29 mouse cellular contexts compared by ENCODE assay signal in the genomic region with DNA sequence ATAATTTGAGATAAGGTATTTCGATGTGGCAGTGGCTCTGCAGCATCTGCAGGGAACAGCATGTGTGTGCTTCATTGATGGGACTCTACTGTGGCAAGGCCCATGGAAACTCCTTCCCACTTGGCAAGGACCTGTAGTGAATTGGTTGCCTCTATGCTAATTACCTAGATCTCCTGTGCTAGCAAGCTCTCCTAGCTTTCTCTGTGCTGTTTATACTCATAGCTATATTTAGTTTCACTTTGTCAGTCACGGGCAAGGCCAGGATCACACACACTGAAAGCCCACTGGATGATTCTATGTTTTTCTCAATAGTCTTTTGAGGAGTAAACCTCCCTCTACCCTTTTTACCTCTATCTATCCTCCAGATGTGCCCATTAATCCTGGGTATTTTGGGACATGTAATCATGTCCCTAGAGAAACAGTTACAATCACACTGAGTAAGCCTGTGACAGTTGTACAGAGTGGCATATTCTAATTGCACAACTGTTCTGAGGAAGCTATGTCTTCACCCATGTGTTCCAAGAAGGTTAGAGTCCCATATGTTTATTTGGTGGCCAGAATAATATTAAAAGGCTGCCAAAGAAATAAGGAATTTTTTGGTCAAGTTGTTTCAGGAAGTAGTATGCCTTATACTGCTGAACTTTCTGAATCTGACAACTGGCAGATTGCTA. TPM values are rescaled to one million over a fixed set of nuclear protein-coding genes. Genes with fewer than 3 reads are reported as not detected.
A peak's percentile ranks its signal among the peaks of the same experiment; 100 is the strongest.
DNase-seq lines count a peak whose midpoint lies in the region; ATAC-seq and TF ChIP-seq lines count a peak whose summit lies in the region.
"Had no signal": no experiment of that assay in that cellular context is flagged by ENCODE, and none has a peak within 500 bp of the region (broad histone marks: within the 10 kb centered on the region; RNA-seq: fewer than 3 reads in every experiment).

No protein-coding gene starts in this region.

- no peak for ATAC-seq in heart, postnatal 0 days (ENCODE audit: insufficient read depth, low read depth)
- ATAC-seq in hematopoietic stem cell, adult 5-6 weeks (replicated peaks in 1 of 2; ENCODE audit: insufficient read depth in 1 of 2, low FRiP score in 2 of 2, low TSS enrichment in 1 of 2, low read depth in 1 of 2, poor library complexity in 2 of 2, severe bottlenecking in 2 of 2), result peak; percentile 71 to 89; a peak in 3 of 4 replicates
- ATAC-seq in forebrain, embryonic 11.5 days (replicated peaks; ENCODE audit: low FRiP score), result no peak
- ATAC-seq: forebrain, embryonic 15.5 days; lung, postnatal 0 days; midbrain, embryonic 16.5 days; Patski had no signal

- H3K4me1 ChIP-seq in heart, postnatal 0 days (ENCODE audit: control insufficient read depth, insufficient read depth), result no peaks in the 10 kb centered on the region
- H3K4me1 ChIP-seq in forebrain, embryonic 11.5 days (replicated peaks; ENCODE audit: control insufficient read depth, insufficient read depth, low read length), result no peaks in the 10 kb centered on the region
- H3K4me1 ChIP-seq: embryonic facial prominence, embryonic 15.5 days; forebrain, embryonic 15.5 days; heart, embryonic 12.5 days; hindbrain, embryonic 15.5 days; midbrain, embryonic 10.5 days had no signal

- no peak overlapping the region for H3ac ChIP-seq in myocyte (ENCODE audit: control insufficient read depth, insufficient read length)

- no peak overlapping the region for H3K4me3 ChIP-seq in heart, postnatal 0 days (ENCODE audit: low read depth, low read length)
- no peak overlapping the region for H3K4me3 ChIP-seq in myocyte
- H3K4me3 ChIP-seq in forebrain, embryonic 11.5 days (ENCODE audit: low read depth, low read length), result no peak overlapping the region
- H3K4me3 ChIP-seq: embryonic facial prominence, embryonic 15.5 days; forebrain, embryonic 15.5 days; heart, embryonic 12.5 days; hindbrain, embryonic 15.5 days; layer of hippocampus, adult 2 months; midbrain, embryonic 10.5 days had no signal

- H3K4me2 ChIP-seq in heart, postnatal 0 days (ENCODE audit: low read depth, low read length), result peak overlapping the region; percentile 15; the same call in 1 of the 2 replicates
- H3K4me2 ChIP-seq in myocyte (ENCODE audit: low read depth), result peak overlapping the region; percentile 67
- no peak overlapping the region for H3K4me2 ChIP-seq in forebrain, embryonic 11.5 days (ENCODE audit: low read depth, low read length, severe bottlenecking)
- H3K4me2 ChIP-seq: embryonic facial prominence, embryonic 15.5 days; forebrain, embryonic 15.5 days; heart, embryonic 12.5 days; hindbrain, embryonic 15.5 days; liver, embryonic 11.5 days had no signal

- no peak for TF ChIP-seq CTCF in heart, postnatal 0 days (IDR thresholded peaks at IDR 0.05; ENCODE audit: low read depth)

- no peak for TF ChIP-seq EP300 in heart, postnatal 0 days (IDR thresholded peaks at IDR 0.05; ENCODE audit: low read depth)

- no peak for TF ChIP-seq POLR2A in myocyte (IDR thresholded peaks at IDR 0.05; ENCODE audit: insufficient read length, low read depth)

- H3K9me3 ChIP-seq in heart, postnatal 0 days (replicated peaks; ENCODE audit: control insufficient read depth, low read length), result no peaks in the 10 kb centered on the region
- no peaks in the 10 kb centered on the region for H3K9me3 ChIP-seq in forebrain, embryonic 11.5 days (ENCODE audit: control insufficient read depth, low read length)
- H3K9me3 ChIP-seq: embryonic facial prominence, embryonic 15.5 days; forebrain, embryonic 15.5 days; heart, embryonic 12.5 days; hindbrain, embryonic 15.5 days; midbrain, embryonic 10.5 days had no signal

- H3K36me3 ChIP-seq in heart, postnatal 0 days (replicated peaks; ENCODE audit: control insufficient read depth, insufficient read depth, low read length), result no peaks in the 10 kb centered on the region
- H3K36me3 ChIP-seq in myocyte (ENCODE audit: control insufficient read depth, insufficient read depth), result no peaks in the 10 kb centered on the region
- H3K36me3 ChIP-seq in forebrain, embryonic 11.5 days (ENCODE audit: control insufficient read depth, insufficient read depth, low read length), result no peaks in the 10 kb centered on the region
- H3K36me3 ChIP-seq: embryonic facial prominence, embryonic 15.5 days; forebrain, embryonic 15.5 days; heart, embryonic 12.5 days; hindbrain, embryonic 15.5 days; midbrain, embryonic 10.5 days had no signal

- H3K9ac ChIP-seq in heart, postnatal 0 days (replicated peaks; ENCODE audit: low read depth, low read length), result no peak overlapping the region
- no peak overlapping the region for H3K9ac ChIP-seq in forebrain, embryonic 11.5 days (ENCODE audit: low read length)
- H3K9ac ChIP-seq: embryonic facial prominence, embryonic 15.5 days; forebrain, embryonic 15.5 days; heart, embryonic 12.5 days; hindbrain, embryonic 15.5 days; liver, postnatal 0 days had no signal

- no peaks in the 10 kb centered on the region for H3K27me3 ChIP-seq in heart, postnatal 0 days (ENCODE audit: control insufficient read depth, insufficient read depth, low read length)
- no peaks in the 10 kb centered on the region for H3K27me3 ChIP-seq in myocyte (ENCODE audit: control insufficient read depth, insufficient read depth, insufficient read length)
- no peaks in the 10 kb centered on the region for H3K27me3 ChIP-seq in forebrain, embryonic 11.5 days (ENCODE audit: control insufficient read depth, insufficient read depth, low read length)
- H3K27me3 ChIP-seq: embryonic facial prominence, embryonic 15.5 days; forebrain, embryonic 15.5 days; heart, embryonic 12.5 days; hindbrain, embryonic 15.5 days had no signal

- H3K79me2 ChIP-seq in myocyte (ENCODE audit: control insufficient read depth, insufficient read depth), result no peaks in the 10 kb centered on the region

- WGBS in heart, postnatal 0 days, result 27% methylated on average over 2 of the region's 2 CpGs
- WGBS in forebrain, embryonic 11.5 days, result 84% methylated on average over 2 of the region's 2 CpGs

- no peak overlapping the region for H3K27ac ChIP-seq in heart, postnatal 0 days (ENCODE audit: low read depth)
- H3K27ac ChIP-seq in forebrain, embryonic 11.5 days (ENCODE audit: low read depth, low read length), result no peak overlapping the region
- H3K27ac ChIP-seq: embryonic facial prominence, embryonic 15.5 days; forebrain, embryonic 15.5 days; hindbrain, embryonic 15.5 days; layer of hippocampus, adult 2 months; midbrain, embryonic 10.5 days had no signal

- DNase-seq in heart, postnatal 0 days (ENCODE audit: low spot score), result no peak
- DNase-seq in heart, adult 9 months (ENCODE audit: low spot score in 2 of 2), result no peak
- peak; percentile 39 for DNase-seq in MEL-GATA-1-ER (ENCODE audit: extremely low read depth, low read depth)
- DNase-seq in right cerebral cortex, postnatal 4 days, result no peak
- no peak for DNase-seq in forebrain, embryonic 11.5 days (ENCODE audit: low spot score)
- DNase-seq in adrenal gland, adult 18-20 months (ENCODE audit: low spot score in 2 of 2), result no peak
- DNase-seq: adrenal gland, postnatal 14 days; cerebellum, adult 9-10 months; heart, postnatal 36 days; kidney, adult 2 months; kidney, postnatal 14 days; liver, postnatal 0 days; spleen, adult 18-20 months had no signal

TF ChIP-seq in myocyte, 11 proteins besides CTCF, POLR2A, EP300 and RAD21:
- no peak for TF ChIP-seq USF1 (IDR thresholded peaks at IDR 0.05; ENCODE audit: low read depth)
- TF ChIP-seq POLR2AphosphoS2 (IDR thresholded peaks at IDR 0.05; ENCODE audit: insufficient read length, low read depth), result no peak
- TF ChIP-seq TCF3 (IDR thresholded peaks at IDR 0.05; ENCODE audit: insufficient read length, low read depth), result no peak
- no peak for TF ChIP-seq MYOD1 (IDR thresholded peaks at IDR 0.05; ENCODE audit: control insufficient read depth in 1 of 3, insufficient read length in 2 of 3, low read depth in 2 of 3)
- TF ChIP-seq REST (IDR thresholded peaks at IDR 0.05; ENCODE audit: insufficient read depth, insufficient read length), result no peak
- no peak for TF ChIP-seq TCF12 (IDR thresholded peaks at IDR 0.05; ENCODE audit: insufficient read depth, poor library complexity, severe bottlenecking)
- no peak for TF ChIP-seq MAX (IDR thresholded peaks at IDR 0.05; ENCODE audit: low read depth)
- TF ChIP-seq MYOG (IDR thresholded peaks at IDR 0.05; ENCODE audit: control insufficient read depth in 1 of 3, insufficient read depth in 1 of 3, insufficient read length in 2 of 3, low read depth in 2 of 3), result no peak
- TF ChIP-seq CEBPB (IDR thresholded peaks at IDR 0.05; ENCODE audit: insufficient read depth, poor library complexity, severe bottlenecking), result no peak

RNA-seq across cellular contexts. Expression of a gene that starts 16.0 kb away (rescaled TPM):
- total RNA-seq in heart, postnatal 0 days (2014; rRNA removed; ENCODE audit: low replicate concordance), result not detected in 2 replicates
- not detected in 2 replicates for polyA plus RNA-seq in heart, postnatal 0 days (2015; fragmentation: Nextera tagmentation; extraction: Ambion mirVana)
- total RNA-seq in hematopoietic stem cell, adult 5-6 weeks (2017), result 0.55 TPM in 1 of 2 replicates, not detected in the other
- not detected for polyA plus RNA-seq in myocyte (2012; fragmentation: generic; extraction: Trizol)
- 0.40 and 0.48 TPM in 2 replicates for polyA plus RNA-seq in forebrain, embryonic 11.5 days (2014; fragmentation: Nextera tagmentation; extraction: Ambion mirVana)
- total RNA-seq in adrenal gland, adult 18-20 months (2021), result not detected
- total RNA-seq: adrenal gland, postnatal 14 days; gastrocnemius, adult 8-10 months; heart, postnatal 36 days had no signal
- polyA plus RNA-seq: gonadal fat pad, adult 2 months; heart, embryonic 12.5 days; intestine, embryonic 14.5 days; kidney, adult 2 months; limb, embryonic 11.5 days; liver, embryonic 11.5 days; liver, postnatal 0 days; Patski had no signal

Comparison
In these comparisons a context has a peak if more than half of its experiments do, and no peak if none do; other contexts are left out.
1. ATAC-seq: peak in hematopoietic stem cell, adult 5-6 weeks (2 of 2); none in heart, postnatal 0 days (single experiment) and forebrain, embryonic 11.5 days (single experiment).